Mouse (Mus musculus) midbrain, embryonic 13.5 days (tissue): Measurements from ENCODE around the gene Oas1a. TPM values are rescaled to one million over a fixed set of nuclear protein-coding genes. Genes with fewer than 3 reads are reported as not detected.

ENCODE experiments used
- ATAC-seq: fragments of 200-750 bp; cut with Nextera tagmentation; 2 replicates; pipeline ENCODE4 v1.8.0; 2017; ENCODE audit warnings: mild to moderate bottlenecking, moderate TSS enrichment, moderate library complexity
- H3K27ac ChIP-seq: fragments of 300-500 bp; sonication (generic); 2 replicates; pipeline ENCODE4 v1.5.1; 2015; ENCODE audit warnings: inconsistent platforms, mild to moderate bottlenecking, moderate library complexity
- H3K27me3 ChIP-seq: fragments of 300-500 bp; sonication (generic); 2 replicates; pipeline ENCODE4 v1.6.1; 2015; ENCODE audit warnings: mild to moderate bottlenecking, inconsistent platforms
- H3K36me3 ChIP-seq: fragments of 300-500 bp; sonication (generic); 2 replicates; pipeline ENCODE4 v1.6.1; 2015; ENCODE audit warnings: mild to moderate bottlenecking, inconsistent platforms
- H3K4me1 ChIP-seq: fragments of 300-500 bp; sonication (generic); replicated peaks from 2 replicates; pipeline ENCODE4 v1.6.1; 2015; ENCODE audit warnings: inconsistent platforms
- H3K4me2 ChIP-seq: fragments of 300-500 bp; sonication (generic); replicated peaks from 2 replicates; pipeline ENCODE4 v1.6.1; 2015; ENCODE audit warnings: moderate library complexity, mild to moderate bottlenecking, inconsistent platforms
- H3K4me3 ChIP-seq: fragments of 300-500 bp; sonication (generic); replicated peaks from 2 replicates; pipeline ENCODE4 v1.5.1; 2015; ENCODE audit warnings: mild to moderate bottlenecking, inconsistent platforms
- H3K9ac ChIP-seq: fragments of 300-500 bp; sonication (generic); replicated peaks from 2 replicates; pipeline ENCODE4 v1.6.1; 2015; ENCODE audit warnings: mild to moderate bottlenecking, inconsistent platforms
- H3K9me3 ChIP-seq: fragments of 300-500 bp; sonication (generic); 2 replicates; pipeline ENCODE4 v1.6.1; 2016; ENCODE audit warnings: mild to moderate bottlenecking, inconsistent platforms
- WGBS: fragments of 180-500 bp; shearing (Covaris S2); methylation state at CpG from one replicate; pipeline ENCODE4 v1.1.7; 2015; 5-methylcytosine and 5-hydroxymethylcytosine counted together
- microRNA-seq: library from miRNA; unstranded; fragments of <30 nt; microRNA quantifications from one replicate; pipeline ENCODE4, GENCODE M21; 2016
- polyA plus RNA-seq: library from polyadenylated mRNA; unstranded; fragments of >200 nt; fragmentation: Nextera tagmentation; extraction: Ambion mirVana; gene quantifications from 2 replicates; pipeline ENCODE4 v1.2.1, GENCODE M21; 2015

Gene Oas1a
- polyA plus RNA-seq, 1 experiment from 2014 or later, result 0.34 TPM

DNA sequence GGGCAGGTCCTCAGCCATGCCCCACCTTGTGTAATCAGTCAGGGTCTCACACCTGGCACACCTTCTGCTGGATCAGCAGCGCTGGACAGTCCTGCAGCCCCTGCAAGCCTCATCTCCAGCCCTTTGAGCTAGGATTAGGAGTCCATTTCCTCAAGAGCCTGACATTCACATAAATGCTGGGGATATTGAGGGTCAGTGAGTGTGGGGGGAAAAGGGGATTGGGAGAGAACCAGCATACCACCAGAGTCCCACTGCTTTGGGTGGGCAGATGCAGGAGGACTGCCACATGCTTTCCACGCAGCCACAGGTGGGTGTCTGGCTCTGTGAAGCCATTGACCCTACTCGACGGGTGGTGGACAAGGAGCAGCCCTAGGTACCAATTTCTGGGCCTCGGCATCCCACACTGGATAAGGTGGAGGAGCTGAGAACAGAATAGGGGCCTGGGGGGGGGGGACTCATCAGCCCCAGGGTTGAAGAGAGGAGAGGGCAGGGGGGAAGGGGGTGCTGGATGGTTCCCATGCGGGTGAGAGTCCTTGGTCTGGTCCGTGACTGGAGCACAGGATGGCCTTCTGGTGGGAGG, 37.8 kb downstream of the Oas1a start:
- Histone ChIP-seq H3K27me3 (no peaks in the 10 kb centered on the region), H3K4me1 (no peaks in the 10 kb centered on the region), H3K4me3 (no peak overlapping the region), H3K27ac (no peak overlapping the region), H3K9ac (no peak overlapping the region), H3K9me3 (no peaks in the 10 kb centered on the region), H3K4me2 (no peak overlapping the region), H3K36me3 (no peaks in the 10 kb centered on the region)
- 88% methylated on average over 7 of the region's 7 CpGs for WGBS
- no peak for ATAC-seq

DNA sequence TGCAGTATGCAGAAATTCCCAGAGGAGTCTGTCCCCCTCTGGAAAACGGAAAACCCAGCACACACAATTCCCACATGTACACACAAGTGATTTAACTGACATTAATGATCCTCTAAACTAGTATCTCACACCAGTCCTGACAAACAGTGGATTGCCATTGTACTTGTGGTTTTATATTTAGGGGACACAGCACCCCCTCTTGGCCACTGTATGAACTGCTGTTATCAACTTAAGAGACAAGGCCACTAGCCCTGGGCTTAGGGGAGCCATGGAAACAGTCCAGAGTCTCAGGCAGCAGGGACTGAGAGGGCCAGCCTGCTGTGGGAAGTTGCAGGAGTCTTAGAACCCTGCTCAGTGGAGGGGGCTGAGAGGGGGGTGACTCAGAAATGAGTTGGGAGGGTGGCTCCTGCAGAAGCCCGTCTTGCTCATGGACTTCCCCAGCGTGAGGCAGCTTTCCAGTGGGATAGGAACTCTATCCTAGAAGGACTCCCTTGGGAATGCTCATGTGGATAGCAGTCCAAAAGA, 41.9 kb downstream of the Oas1a start:
- WGBS, result 63% methylated on average over 3 of the region's 3 CpGs
- H3K27me3 ChIP-seq, result no peaks in the 10 kb centered on the region
- no peak overlapping the region for H3K4me3 ChIP-seq
- ATAC-seq, result no peak
- H3K9ac ChIP-seq, result no peak overlapping the region
- no peak overlapping the region for H3K4me2 ChIP-seq
- H3K27ac ChIP-seq, result no peak overlapping the region
- no peaks in the 10 kb centered on the region for H3K9me3 ChIP-seq
- no peaks in the 10 kb centered on the region for H3K36me3 ChIP-seq
- H3K4me1 ChIP-seq, result no peaks in the 10 kb centered on the region

DNA sequence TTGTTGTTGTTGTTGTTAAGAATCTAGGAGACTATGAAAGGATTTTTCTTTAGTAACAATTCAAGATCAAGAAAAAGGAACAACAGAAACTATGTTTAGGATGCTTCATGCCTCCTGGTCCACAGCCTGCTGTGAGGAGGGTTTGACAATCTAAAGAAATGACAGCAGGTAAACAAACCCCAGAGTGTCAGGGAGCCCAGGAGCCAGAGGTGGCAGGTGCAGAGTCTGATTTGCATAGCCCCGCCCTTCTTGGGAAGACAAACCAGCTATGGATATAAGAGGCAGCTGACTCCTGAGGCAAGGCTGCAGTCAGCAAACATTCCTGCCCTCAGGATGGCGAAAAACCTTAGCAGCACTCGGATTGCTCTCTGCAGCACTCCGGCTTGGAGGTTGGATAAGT, 46.2 kb downstream of the Oas1a start, which contains the start of gene Oas1h:
Gene Oas1h, plus strand, starts transcription at position 301 of the 400 bp plus-strand sequence.
- no peak for ATAC-seq
- Histone ChIP-seq H3K27me3 (no peaks in the 10 kb centered on the region), H3K27ac (no peak within 1 kb of the TSS), H3K36me3 (no peaks in the 10 kb centered on the region), H3K4me2 (no peak within 1 kb of the TSS), H3K4me3 (no peak within 1 kb of the TSS), H3K4me1 (no peaks in the 10 kb centered on the region), H3K9ac (no peak within 1 kb of the TSS), H3K9me3 (no peaks in the 10 kb centered on the region)
- 61% methylated on average over 4 of the region's 4 CpGs for WGBS

DNA sequence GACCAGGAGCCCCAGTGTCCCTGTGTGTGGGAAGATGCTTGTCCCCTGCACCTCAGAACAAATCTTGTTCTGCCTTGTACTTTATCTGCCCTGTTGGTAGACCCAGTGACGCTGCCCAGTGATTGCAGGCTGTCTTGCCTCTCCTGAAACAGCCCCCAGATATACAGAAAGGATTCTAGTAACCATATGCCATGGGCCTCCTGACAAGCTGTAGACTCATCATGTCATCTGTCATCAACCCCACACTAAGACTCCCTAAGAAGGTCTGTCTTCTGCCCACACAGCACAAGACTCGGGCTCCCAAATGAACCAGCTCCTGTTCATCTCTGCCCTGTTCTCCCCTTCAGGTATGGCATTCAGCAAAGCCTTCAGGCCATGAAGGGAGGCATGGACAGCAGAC, 48.1 kb downstream of the Oas1a start:
- no peaks in the 10 kb centered on the region for H3K36me3 ChIP-seq
- no peak overlapping the region for H3K27ac ChIP-seq
- peaks cover 7% of the 10 kb centered on the region for H3K9me3 ChIP-seq
- 87% methylated on average over 2 of the region's 2 CpGs for WGBS
- H3K4me3 ChIP-seq, result no peak overlapping the region
- no peak overlapping the region for H3K9ac ChIP-seq
- no peaks in the 10 kb centered on the region for H3K4me1 ChIP-seq
- H3K27me3 ChIP-seq, result no peaks in the 10 kb centered on the region
- ATAC-seq, result no peak
- H3K4me2 ChIP-seq, result no peak overlapping the region

DNA sequence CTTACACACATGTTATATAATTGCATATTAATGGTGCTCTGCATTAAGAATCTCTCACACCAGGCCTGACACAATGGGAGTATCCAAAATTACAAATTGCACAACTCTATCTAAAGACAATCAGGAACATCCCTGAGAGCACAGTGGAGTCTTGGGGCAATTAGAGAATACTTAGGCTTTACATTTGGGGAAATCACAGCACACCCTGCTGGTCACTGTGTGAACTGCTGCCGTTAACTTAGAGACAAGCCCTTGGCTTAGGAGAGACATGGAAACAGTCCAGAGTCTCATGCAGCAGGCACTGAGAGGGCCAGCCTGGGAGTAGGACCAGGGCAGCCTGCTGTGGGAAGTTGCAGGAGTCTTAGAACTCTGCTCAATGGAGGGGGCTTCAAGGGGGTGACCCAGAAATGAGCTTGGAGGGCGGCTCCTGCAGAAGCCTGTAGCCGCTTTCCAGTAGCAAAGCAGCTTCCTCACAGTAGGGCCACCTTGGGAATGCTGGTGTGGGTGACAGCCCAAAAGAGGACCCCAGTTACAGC, 57.7 kb downstream of the Oas1a start:
- H3K9me3 ChIP-seq, result peaks cover 8% of the 10 kb centered on the region
- 59% methylated on average over 3 of the region's 3 CpGs for WGBS
- ATAC-seq, result no peak
- no peaks in the 10 kb centered on the region for H3K27me3 ChIP-seq
- no peaks in the 10 kb centered on the region for H3K4me1 ChIP-seq
- no peak overlapping the region for H3K27ac ChIP-seq
- no peak overlapping the region for H3K4me2 ChIP-seq
- H3K4me3 ChIP-seq, result no peak overlapping the region
- no peak overlapping the region for H3K9ac ChIP-seq
- H3K36me3 ChIP-seq, result no peaks in the 10 kb centered on the region

DNA sequence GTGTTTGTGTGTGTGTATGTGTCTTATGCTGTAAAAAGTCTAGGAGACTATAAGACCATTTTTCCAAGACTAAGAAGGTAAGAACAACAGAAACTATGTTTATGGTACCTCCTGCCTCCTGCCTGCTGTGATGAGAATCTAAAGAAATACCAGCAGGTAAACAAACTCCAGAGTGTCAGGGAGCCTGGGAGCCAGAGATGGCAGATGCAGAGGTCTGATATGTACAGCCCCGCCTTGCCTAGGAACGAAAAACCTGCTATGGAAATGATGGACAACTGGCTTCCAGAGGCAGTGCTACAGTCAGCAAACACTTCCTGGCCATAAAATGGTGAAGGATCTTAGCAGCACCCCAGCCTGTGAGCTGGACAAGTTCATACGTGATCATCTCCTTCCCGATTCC, 60.3 kb downstream of the Oas1a start, which contains the start of gene Oas1f:
Gene Oas1f, plus strand, starts transcription at position 301 of the 400 bp plus-strand sequence.
- Histone ChIP-seq H3K4me2 (no peak within 1 kb of the TSS), H3K9me3 (no peaks in the 10 kb centered on the region), H3K27ac (no peak within 1 kb of the TSS), H3K27me3 (no peaks in the 10 kb centered on the region), H3K4me3 (no peak within 1 kb of the TSS), H3K9ac (no peak within 1 kb of the TSS), H3K36me3 (no peaks in the 10 kb centered on the region), H3K4me1 (no peaks in the 10 kb centered on the region)
- no peak for ATAC-seq
- WGBS, result 81% methylated on average over 4 of the region's 4 CpGs

Small RNAs within 50 kb of the gene (microRNA-seq; reads per million reads assigned to microRNA genes)
- gene Gm22907, result not detected

Other genes with a start within 250 kb of the Oas1a start
- 25.1 and 34.2 TPM in 2 replicates for gene Dtx1, start 195.6 kb downstream of the Oas1a start, polyA plus RNA-seq
- 0.07 and 0.17 TPM in 2 replicates for gene Oas2, start 157.7 kb downstream of the Oas1a start, polyA plus RNA-seq
- 0.16 and 0.45 TPM in 2 replicates for gene Oas3, start 129.9 kb downstream of the Oas1a start, polyA plus RNA-seq
- gene Oas1e, start 112.0 kb downstream of the Oas1a start, polyA plus RNA-seq, result 0.19 and 0.27 TPM in 2 replicates
- 0.20 and 0.31 TPM in 2 replicates for gene Oas1c, start 95.0 kb downstream of the Oas1a start, polyA plus RNA-seq
- gene Oas1f, start 60.2 kb downstream of the Oas1a start, polyA plus RNA-seq, result not detected in 2 replicates
- gene Oas1h, start 46.1 kb downstream of the Oas1a start, polyA plus RNA-seq, result not detected in 2 replicates
- 0.27 and 0.35 TPM in 2 replicates for gene Oas1g, start 19.9 kb downstream of the Oas1a start, polyA plus RNA-seq
- gene Oas1d, start 7.0 kb upstream of the Oas1a start, polyA plus RNA-seq, result not detected in 2 replicates
- gene Rph3a, start 102.6 kb upstream of the Oas1a start, polyA plus RNA-seq, result 8.4 and 9.1 TPM in 2 replicates